Mouse (Mus musculus) spleen, postnatal 14 days (tissue): ENCODE data around the gene Igf2bp3.

Experiments
- DNase-seq, 2 experiments: peaks; one replicate each; pipeline ENCODE4 v3.0.0; 2021 to 2022; ENCODE audit warnings: low spot score in 2 of 2

Igf2bp3 gene

GRCm38 (mm10) chr6:49077894-49078293 is 136.9 kb downstream of the Igf2bp3 start:
- no peak for DNase-seq

GRCm38 (mm10) chr6:49074117-49074490 is 140.7 kb downstream of the Igf2bp3 start:
- no peak for DNase-seq

DNA sequence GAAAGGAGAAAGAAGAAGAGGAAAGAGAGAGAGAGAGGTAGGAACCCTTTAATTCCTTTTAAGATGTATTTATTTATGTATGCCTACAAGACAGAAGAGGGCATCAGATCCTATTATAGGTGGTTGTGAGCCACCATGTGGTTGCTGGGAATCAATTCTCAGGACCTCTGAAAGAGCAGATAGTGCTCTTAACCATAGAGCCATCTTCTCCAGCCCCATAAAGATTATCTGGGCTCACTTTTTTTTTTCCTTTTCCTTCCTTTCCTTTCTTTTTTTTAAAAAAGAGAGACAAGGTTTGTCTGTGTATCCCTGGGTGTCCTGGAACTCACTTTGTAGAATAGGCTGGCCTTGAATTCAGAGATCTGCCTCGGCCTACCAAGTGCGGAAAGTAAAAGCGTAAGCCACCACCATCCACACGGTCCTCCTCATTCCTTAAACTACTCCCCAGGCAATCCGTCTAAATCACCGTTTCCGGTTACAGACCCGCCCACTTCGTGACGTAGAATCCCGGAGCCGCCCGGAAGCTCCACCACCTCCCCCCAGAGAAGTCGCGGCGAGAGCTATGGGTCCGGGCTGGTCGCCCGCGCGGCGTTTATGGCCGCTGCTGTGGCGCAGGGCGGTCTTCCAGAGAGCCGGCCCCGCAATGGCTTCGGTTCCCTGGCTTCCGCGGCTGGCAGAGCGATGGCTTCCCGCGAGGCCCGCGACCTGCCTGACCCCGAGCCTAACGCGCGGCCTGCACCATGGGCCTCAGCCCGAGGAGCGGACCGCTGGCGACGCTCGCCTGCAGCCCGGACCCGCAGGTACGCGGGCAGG is 141.2 kb downstream of the Igf2bp3 start, which contains the start of gene Malsu1:
Malsu1 (plus strand) TSS at position 492 of the 813 bp plus-strand sequence.
- DNase-seq = peak; percentile 81 to 90

DNA sequence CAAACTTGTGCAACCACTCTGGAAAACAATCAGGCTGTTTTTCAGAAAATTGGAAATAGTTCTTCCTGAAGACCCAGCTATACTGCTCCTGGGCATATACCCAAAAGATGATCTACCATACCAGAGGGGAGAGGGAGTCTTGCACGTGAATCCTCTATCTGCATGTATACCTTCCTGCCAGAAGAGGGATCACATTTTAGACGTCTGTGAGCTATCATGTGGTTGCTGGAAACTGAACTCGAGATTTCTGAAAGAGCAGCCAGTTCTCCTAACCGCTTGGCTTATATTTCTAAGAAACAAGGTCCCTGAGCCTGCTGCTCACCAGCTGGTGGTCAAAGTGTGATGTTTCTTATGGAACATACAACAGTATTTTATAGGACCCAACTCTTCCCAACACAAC is 146.4 kb downstream of the Igf2bp3 start:
- DNase-seq = no peak

GRCm38 (mm10) chr6:49057053-49058021 is 157.4 kb downstream of the Igf2bp3 start:
- peak; percentile 24 to 56 for DNase-seq

GRCm38 (mm10) chr6:49056009-49056408 is 158.7 kb downstream of the Igf2bp3 start:
- DNase-seq = no peak

DNA sequence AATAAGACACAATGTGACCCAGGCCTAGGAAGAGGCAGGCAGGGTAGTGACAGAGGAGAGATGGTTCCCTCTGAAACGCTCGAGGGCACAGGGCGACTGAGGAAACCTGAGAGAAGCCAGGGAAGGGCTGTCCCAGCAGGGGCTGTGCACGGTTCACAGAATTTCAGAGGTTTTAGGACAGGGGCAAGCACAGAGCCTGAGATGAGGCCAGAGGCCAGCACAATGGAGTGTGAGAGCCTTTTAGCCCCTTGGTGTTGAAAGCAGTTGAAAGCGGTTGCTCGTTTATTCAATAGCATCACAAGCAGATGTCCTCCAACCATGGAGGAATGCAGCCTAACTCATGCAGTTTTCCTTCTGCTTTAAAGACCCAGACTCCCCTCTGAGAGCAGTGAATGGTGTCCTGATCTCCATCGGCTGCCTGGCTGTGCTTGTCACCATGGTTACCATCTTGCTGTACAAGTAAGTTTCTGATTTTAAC is 159.5 kb downstream of the Igf2bp3 start:
- no peak for DNase-seq

GRCm38 (mm10) chr6:49052191-49052590 is 162.6 kb downstream of the Igf2bp3 start:
- no peak for DNase-seq

DNA sequence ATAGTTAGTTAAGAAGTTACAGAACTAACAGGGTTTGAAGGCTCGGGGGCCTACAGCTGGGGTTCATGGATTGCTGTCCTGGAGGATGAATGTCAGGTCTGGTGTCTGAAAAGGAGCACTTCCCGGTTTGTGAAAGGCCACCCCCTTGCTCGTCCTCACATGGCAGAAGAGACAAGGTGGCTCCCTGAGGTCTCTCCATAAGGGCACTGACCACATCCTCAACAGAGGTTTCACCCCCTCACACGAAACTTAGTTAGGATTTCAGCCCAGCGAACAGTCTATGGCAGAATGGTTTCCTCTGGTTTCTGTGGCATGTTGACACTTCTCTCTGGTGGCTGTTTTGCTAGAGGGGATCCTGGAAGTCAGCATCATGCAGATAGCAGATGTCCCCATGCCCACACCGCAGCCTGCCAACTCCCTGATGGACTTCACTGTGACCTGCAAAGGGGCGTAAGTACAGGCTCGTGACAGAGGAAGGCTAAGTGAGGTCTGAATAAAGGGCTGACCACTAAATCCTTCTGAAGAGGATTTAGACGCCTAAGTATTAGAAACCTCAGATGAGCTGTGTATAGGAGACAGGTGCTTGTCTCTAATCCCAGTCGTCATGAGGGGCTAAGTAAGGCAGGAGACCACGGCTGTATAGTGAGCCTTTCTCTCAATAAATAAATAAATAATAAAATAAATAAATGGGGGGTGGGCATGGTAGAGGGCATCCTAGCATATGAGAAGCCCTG is 163.9 kb downstream of the Igf2bp3 start:
- DNase-seq = no peak

DNA sequence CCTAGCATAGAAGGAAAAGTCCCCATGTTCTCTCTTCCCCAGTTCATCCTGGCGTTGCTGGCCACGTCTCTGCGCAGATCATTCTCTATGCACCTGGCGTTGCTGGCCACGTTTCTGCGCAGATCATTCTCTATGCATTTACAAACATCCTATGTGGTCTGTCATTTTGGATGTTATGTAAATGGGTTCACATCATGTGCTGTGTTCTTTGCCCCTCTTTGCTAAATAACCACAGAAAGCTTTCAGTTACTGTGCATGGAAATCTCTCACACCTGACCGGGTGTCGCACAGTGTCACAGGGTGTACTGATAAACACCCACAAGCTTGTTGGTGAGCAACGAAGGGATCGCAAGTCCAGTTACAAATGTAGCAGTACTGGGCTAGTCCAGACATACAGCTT is 166.4 kb downstream of the Igf2bp3 start:
- no peak for DNase-seq

GRCm38 (mm10) chr6:49047848-49048247 is 166.9 kb downstream of the Igf2bp3 start:
- DNase-seq = no peak

DNA sequence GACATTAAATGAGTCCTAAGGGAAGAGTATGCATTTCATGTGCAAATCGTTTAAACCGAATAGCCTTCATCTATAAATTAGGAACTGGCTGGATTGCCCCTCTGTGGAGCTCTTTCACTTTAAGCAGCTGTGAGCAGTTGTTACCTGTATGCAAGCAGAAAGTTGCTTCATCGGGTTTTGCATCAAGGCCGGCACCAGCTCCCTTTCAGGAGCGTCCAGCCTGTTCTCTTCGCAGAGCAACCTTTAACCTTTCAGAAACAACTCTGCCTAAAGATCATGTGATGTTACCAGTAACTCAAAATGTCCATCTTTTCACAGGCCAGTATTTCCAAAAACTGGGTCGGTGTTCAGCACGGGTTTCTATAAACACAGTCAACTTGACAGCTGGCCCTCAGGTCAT is 167.8 kb downstream of the Igf2bp3 start:
- DNase-seq = no peak

GRCm38 (mm10) chr6:49046502-49046901 is 168.3 kb downstream of the Igf2bp3 start:
- DNase-seq = no peak

DNA sequence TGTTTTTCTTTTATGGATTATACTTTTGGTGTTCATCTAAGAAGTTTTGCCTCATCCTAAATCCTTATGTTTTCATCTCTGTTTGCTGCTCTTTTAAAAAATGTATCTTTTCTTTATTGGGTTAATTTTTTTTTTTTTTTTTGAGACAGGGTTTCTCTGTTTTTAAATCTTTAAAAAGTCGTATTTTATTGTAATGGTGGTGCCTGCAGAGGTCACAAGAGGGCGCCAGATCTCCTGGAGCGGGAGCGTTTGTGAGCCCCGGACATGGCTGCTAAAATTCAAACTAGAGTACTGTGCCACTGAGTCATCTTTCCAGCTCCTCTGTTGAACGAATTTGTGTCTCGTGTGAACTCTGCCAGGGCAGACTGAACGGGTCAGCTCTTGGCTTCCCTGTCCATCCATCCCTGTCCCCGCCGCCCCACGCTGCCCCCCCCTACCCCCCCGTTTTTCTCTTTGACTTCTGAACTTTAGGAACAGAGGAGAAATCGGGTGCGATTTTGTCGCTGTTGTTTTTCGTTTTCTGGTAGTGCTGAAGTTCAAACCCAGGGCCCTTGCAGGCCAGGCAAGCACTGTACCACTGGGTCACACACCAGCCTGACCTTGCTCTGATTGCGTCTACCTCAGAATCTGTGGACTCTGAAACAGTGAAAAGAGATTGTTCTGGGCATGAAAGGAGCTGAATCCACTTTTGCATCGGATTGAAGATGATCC is 175.1 kb downstream of the Igf2bp3 start:
- DNase-seq = peak; percentile 28 to 54

DNA sequence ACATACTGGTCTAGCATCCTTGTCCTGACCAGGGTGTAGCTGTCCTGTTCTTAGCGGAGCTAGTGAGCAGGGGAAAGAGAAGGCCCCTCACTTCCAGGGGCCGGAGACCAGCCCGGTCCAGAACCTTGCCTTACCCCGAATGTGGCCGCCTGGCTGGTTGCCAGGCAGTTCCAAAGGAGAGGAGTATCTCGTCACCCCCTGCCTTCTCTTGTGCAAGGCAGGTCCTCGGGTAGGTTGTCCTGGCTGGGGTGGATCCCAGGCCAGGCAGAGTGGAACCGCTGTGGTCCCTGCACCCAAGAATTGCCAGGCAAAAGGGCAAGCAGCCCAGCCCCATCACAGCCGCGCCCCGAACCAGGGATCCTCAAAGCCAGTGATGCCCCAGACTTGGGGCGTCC is 177.5 kb downstream of the Igf2bp3 start:
- no peak for DNase-seq

GRCm38 (mm10) chr6:49036275-49037267 is 178.2 kb downstream of the Igf2bp3 start, which contains the start of gene Gpnmb:
Gene Gpnmb (plus strand): TSS chr6:49036546.
- DNase-seq = no peak
